Mouse (Mus musculus) Muller cell, postnatal 12 days (primary cell): ENCODE data around the gene Celsr3.

Source experiments
- DNase-seq: peaks from one replicate; pipeline ENCODE4 v3.0.0-alpha.2; 2015; ENCODE audit errors: inconsistent ontology term

The Celsr3 gene

DNA sequence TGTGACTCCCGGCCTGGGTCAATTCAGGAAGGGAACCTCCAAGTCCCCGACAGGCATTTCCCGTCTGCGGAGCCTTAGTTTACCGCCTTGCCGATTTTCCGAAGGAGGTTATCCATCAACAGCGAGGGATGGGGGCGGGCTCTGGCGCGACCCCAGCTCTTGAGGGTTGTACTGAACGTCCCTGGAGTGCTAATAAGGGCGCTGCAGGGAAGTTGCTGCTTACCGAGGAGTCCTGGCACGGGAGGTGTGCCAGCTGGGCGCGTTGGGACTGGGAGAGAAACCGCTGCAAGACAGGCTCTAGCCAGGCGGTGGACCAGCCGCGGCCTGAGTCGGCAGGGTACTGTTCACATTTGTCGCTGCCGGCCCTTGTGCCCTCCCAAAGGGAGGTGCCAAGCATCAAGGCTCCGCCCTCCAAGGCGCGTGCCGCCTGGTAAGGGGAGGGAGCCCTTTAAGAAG lies 28.1 kb downstream of the Celsr3 start:
- peak; percentile 91 for DNase-seq

DNA sequence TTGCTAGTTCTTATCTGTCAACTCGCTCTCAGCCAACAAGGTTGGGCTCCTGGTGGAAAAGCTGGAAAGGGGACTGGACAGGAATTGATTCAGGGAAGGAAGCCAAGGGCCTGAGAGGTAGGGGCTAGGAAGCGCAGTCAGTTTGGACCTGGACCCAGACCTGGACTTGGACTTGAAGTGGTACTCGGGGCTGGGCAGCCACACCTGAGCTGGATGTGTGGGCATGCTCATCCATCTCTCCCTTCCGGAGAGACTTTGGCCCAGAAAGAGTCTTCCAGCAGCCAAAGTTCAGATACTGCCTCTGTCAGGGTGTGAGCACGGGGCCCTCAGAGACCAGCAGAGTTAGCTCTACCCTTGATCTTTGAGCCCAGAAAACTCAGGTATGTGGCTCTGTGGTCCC lies 29.2 kb downstream of the Celsr3 start:
- no peak for DNase-seq

DNA sequence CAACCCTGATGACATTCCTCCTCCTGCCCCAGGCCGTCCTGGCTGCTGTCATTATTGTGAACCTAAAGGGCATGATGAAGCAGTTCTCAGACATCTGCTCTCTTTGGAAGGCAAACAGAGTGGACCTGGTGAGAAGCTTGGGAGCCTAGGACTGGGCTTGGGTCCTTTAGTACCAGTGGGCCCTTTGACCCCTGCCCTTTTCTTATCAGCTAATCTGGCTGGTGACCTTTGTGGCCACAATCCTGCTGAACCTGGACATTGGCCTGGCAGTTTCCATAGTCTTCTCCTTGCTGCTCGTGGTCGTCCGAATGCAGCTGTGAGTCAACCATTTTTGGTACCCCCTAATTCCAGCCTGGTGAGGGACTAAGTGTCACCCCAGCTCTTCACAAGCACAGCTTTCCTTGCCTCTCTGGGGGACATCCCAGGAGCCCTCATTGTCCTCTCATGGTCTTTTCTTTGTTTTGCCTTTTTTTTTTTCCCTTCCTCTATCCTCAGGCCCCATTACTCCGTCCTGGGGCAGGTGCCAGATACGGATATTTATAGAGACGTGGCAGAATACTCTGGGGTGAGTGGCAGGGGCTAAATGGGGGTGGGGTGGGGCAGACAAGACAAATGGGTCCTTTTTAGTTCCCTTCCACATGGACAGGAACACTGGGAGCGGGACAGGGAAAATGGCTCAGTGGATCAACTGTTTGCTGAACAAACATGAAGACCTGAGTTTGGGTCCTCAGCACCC lies 32.8 kb downstream of the Celsr3 start:
- DNase-seq: no peak
